8 mouse cellular contexts compared by ENCODE assay signal in genomic region chr12:76405183-76405970, GRCm38 (mm10). TPM values are rescaled to one million over a fixed set of nuclear protein-coding genes. Genes with fewer than 3 reads are reported as not detected.
DNase-seq lines count a peak whose midpoint lies in the region; ATAC-seq lines count a peak whose summit lies in the region.

No protein-coding gene starts in this region.

- no peak for ATAC-seq in megakaryocyte, adult 5-6 weeks (ENCODE audit: poor library complexity, severe bottlenecking)

- H3K27me3 ChIP-seq in megakaryocyte, embryonic 14.5 days (replicated peaks) = peaks cover 26% of the 10 kb centered on the region
- peaks cover 59% of the 10 kb centered on the region for H3K27me3 ChIP-seq in embryonic facial prominence, embryonic 10.5 days (replicated peaks; ENCODE audit: low read depth, poor library complexity, severe bottlenecking)

- H3K27ac ChIP-seq in embryonic facial prominence, embryonic 10.5 days (replicated peaks) = no peak overlapping the region

- peak; percentile 60 for DNase-seq in embryonic facial prominence, embryonic 10.5 days (ENCODE audit: low spot score)
- peak; percentile 35 to 45 for DNase-seq in heart, postnatal 10 days
- DNase-seq in layer of hippocampus, adult 8-10 months (ENCODE audit: low spot score in 2 of 2) = peak; percentile 21 to 36
- peak; percentile 22 for DNase-seq in lung, postnatal 14 days
- peak; percentile 52 to 59 for DNase-seq in right cerebral cortex, postnatal 10 days (ENCODE audit: low spot score in 2 of 2)
- DNase-seq in yolk sac, embryonic 10.5 days (ENCODE audit: low spot score) = peak; percentile 19

- peaks cover 17% of the 10 kb centered on the region for H3K9me3 ChIP-seq in megakaryocyte, embryonic 14.5 days
- H3K9me3 ChIP-seq in embryonic facial prominence, embryonic 10.5 days = no peaks in the 10 kb centered on the region

- intact Hi-C loops in heart, postnatal 10 days (cut with DNase I) = loop anchor here (2.0 kb wide), 1 partner anchor 67 kb away; no protein-coding TSS in a partner anchor

- peaks cover 26% of the 10 kb centered on the region for H3K4me1 ChIP-seq in megakaryocyte, embryonic 14.5 days
- peaks cover 38% of the 10 kb centered on the region for H3K4me1 ChIP-seq in embryonic facial prominence, embryonic 10.5 days

- peak overlapping the region; percentile 96 for H3K4me3 ChIP-seq in megakaryocyte, embryonic 14.5 days (replicated peaks)
- H3K4me3 ChIP-seq in embryonic facial prominence, embryonic 10.5 days = peak overlapping the region; percentile 78

- WGBS in embryonic facial prominence, embryonic 10.5 days = 4% methylated on average over 64 of the region's 64 CpGs

- H3K36me3 ChIP-seq in megakaryocyte, embryonic 14.5 days (replicated peaks; ENCODE audit: low read length) = peaks cover 2% of the 10 kb centered on the region
- no peaks in the 10 kb centered on the region for H3K36me3 ChIP-seq in embryonic facial prominence, embryonic 10.5 days (replicated peaks)

RNA-seq across cellular contexts. Expression of gene Hspa2, which starts 1.4 kb away (rescaled TPM):
- polyA plus RNA-seq in megakaryocyte, embryonic 14.5 days (2012; ENCODE audit: insufficient read depth, low replicate concordance) = 2.9 and 5.8 TPM in 2 replicates
- total RNA-seq in megakaryocyte, adult 5-6 weeks (2015) = 1.3 and 2.2 TPM in 2 replicates
- 4.8 and 6.7 TPM in 2 replicates for total RNA-seq in megakaryocyte, adult 5-6 weeks (2017)
- 5.4 and 5.9 TPM in 2 replicates for polyA plus RNA-seq in embryonic facial prominence, embryonic 10.5 days (2016; fragmentation: Nextera tagmentation; extraction: Ambion mirVana)
- total RNA-seq in heart, postnatal 10 days (2021) = 10 to 100 TPM in 1 of 2 experiments, 1 to 10 TPM in 1; 9.9 to 11.7 TPM
- 100 to 1,000 TPM in 3 of 4 experiments, 10 to 100 TPM in 1; 93.5 to 105 (median 103) TPM for total RNA-seq in layer of hippocampus, adult 8-10 months (2022)

RNA-seq across cellular contexts. Expression of gene Ppp1r36, which starts 12.0 kb away (rescaled TPM):
- not detected in 2 replicates for polyA plus RNA-seq in megakaryocyte, embryonic 14.5 days (2012; ENCODE audit: insufficient read depth, low replicate concordance)
- 0.58 TPM in 1 of 2 replicates, not detected in the other for total RNA-seq in megakaryocyte, adult 5-6 weeks (2015)
- 0.18 TPM in 1 of 2 replicates, not detected in the other for total RNA-seq in megakaryocyte, adult 5-6 weeks (2017)
- polyA plus RNA-seq in embryonic facial prominence, embryonic 10.5 days (2016; fragmentation: Nextera tagmentation; extraction: Ambion mirVana) = 1.6 and 1.8 TPM in 2 replicates
- 1 to 10 TPM in 1 of 2 experiments, under 1 TPM in 1; 0.79 to 1.0 TPM for total RNA-seq in heart, postnatal 10 days (2021)
- 1 to 10 TPM; 1.9 to 3.2 (median 2.4) TPM for total RNA-seq in layer of hippocampus, adult 8-10 months (2022)

RNA-seq across cellular contexts. Expression of gene Zbtb1, which starts 35.3 kb away (rescaled TPM):
- polyA plus RNA-seq in megakaryocyte, embryonic 14.5 days (2012; ENCODE audit: insufficient read depth, low replicate concordance) = 0.79 and 4.7 TPM in 2 replicates
- total RNA-seq in megakaryocyte, adult 5-6 weeks (2015) = 8.9 and 11.7 TPM in 2 replicates
- 9.1 and 10.1 TPM in 2 replicates for total RNA-seq in megakaryocyte, adult 5-6 weeks (2017)
- polyA plus RNA-seq in embryonic facial prominence, embryonic 10.5 days (2016; fragmentation: Nextera tagmentation; extraction: Ambion mirVana) = 9.4 and 10.0 TPM in 2 replicates
- 1 to 10 TPM; 5.8 to 6.7 TPM for total RNA-seq in heart, postnatal 10 days (2021)
- 1 to 10 TPM; 7.2 to 8.1 (median 7.5) TPM for total RNA-seq in layer of hippocampus, adult 8-10 months (2022)

RNA-seq across cellular contexts. Expression of gene Zbtb25, which starts 36.0 kb away (rescaled TPM):
- polyA plus RNA-seq in megakaryocyte, embryonic 14.5 days (2012; ENCODE audit: insufficient read depth, low replicate concordance) = 2.4 and 7.2 TPM in 2 replicates
- 11.9 and 13.5 TPM in 2 replicates for total RNA-seq in megakaryocyte, adult 5-6 weeks (2015)
- total RNA-seq in megakaryocyte, adult 5-6 weeks (2017) = 7.2 and 9.2 TPM in 2 replicates
- 14.6 and 17.7 TPM in 2 replicates for polyA plus RNA-seq in embryonic facial prominence, embryonic 10.5 days (2016; fragmentation: Nextera tagmentation; extraction: Ambion mirVana)
- total RNA-seq in heart, postnatal 10 days (2021) = 10 to 100 TPM in 1 of 2 experiments, 1 to 10 TPM in 1; 8.5 to 12.2 TPM
- total RNA-seq in layer of hippocampus, adult 8-10 months (2022) = 10 to 100 TPM; 19.4 to 22.5 (median 19.9) TPM

Comparison
In these comparisons a context has a peak if more than half of its experiments do, and no peak if none do; other contexts are left out.
1. RNA of gene Hspa2, which starts 1.4 kb away (total RNA-seq): 93.5 to 105 TPM in layer of hippocampus, adult 8-10 months; 9.9 to 11.7 TPM in heart, postnatal 10 days and 1.3 to 6.7 TPM in megakaryocyte, adult 5-6 weeks; every median in the first group is over 4 times any median in the second.
2. Peak in every context shown above with its lines, with median percentiles within 50 percentile points of each other: DNase-seq.